Mouse (Mus musculus): Measurements from ENCODE around the gene Map10.

DNA sequence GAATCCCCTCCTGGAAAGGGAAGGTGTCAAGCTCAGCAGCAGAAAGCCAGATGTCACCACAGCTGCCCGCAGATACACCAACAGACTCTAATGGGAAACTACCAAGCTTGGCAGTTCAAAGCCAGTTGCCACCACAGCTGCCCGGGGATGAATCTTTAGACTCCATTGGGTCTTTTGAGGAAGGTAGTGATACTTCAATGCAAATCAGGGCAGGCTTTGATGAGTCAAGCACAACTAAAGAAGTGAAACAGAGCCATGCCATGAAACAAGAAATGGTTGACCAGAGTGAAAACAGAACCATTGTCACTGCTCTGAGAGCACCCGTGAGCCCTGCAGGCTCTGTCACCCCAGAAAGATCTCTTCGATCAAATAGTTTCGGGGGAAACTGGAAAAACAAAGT, 1.8 kb downstream of the Map10 start:
- TF ChIP-seq POLR2A (IDR thresholded peaks at IDR 0.05; ENCODE audit: borderline replicate concordance, extremely low read depth, insufficient read depth, insufficient read length, poor library complexity, severe bottlenecking) (no peak), CTCF (IDR thresholded peaks at IDR 0.05; ENCODE audit: borderline replicate concordance, extremely low read depth, insufficient read depth, insufficient read length) (no peak)
